Mouse (Mus musculus) gastrocnemius, postnatal 25 days (tissue): ENCODE results near the gene Lsm14b. TPM values are rescaled to one million over a fixed set of nuclear protein-coding genes. Genes with fewer than 3 reads are reported as not detected.

Source experiments
- DNase-seq: peaks from one replicate; pipeline ENCODE4 v3.0.0; 2022
- long read RNA-seq, 2 experiments: library from polyadenylated mRNA; stranded (forward); transcript quantifications; one replicate each; pipeline ENCODE4 v2.0.0; 2021
- total RNA-seq, 2 experiments: library from RNA; stranded (reverse); gene quantifications; 1 replicate in 1 of 2; 2 replicates in 1 of 2; pipeline ENCODE4 v1.2.3; 2021

Lsm14b gene
- 10 to 100 TPM; 39.7 to 43.9 TPM for total RNA-seq
- long read RNA-seq, experiment 1, partial matches to known transcripts: 0 of 8 reads
- long read RNA-seq, experiment 1, other reads (novel, unspliced or antisense): 8 of 8 reads
- long read RNA-seq, experiment 2, partial matches to known transcripts: 0 of 4 reads
- long read RNA-seq, experiment 2, other reads (novel, unspliced or antisense): 4 of 4 reads

DNA sequence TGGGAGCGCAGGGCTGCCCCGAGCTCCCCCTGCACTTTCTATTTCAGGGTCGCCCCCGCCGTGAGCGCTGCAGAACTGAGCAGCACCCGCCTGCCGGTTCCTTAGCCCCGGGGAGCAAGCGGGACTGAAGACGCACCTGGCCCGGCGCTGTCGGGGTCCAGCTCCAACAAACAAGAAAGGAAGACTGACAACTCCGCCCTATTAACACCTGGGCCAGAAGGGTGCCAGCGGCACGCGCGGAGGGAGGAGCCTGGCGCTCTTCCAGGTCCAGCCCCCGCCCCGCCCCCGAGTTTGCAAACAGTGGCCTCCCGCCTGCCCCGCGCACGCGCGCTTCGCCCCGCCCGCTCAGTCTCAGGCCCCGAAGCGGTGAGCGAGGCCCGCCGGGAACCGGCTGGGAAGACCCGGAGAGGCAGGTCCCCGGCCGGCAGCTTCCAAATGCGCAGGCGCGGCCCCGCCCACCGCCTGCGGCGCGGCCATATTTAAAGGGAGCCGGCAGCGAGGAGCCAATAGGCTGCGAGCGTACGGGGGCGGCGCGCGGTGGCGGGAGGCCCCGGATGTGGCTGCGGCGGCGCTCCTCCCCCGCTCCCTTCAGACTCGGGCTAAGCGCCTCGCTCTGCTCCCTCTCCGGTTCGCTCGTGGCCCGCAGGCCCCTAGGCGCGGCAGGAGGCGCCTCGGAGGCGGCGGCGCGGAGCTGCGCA is at the start of gene Lsm14b:
Gene Lsm14b, plus strand, starts transcription at position 587 of the 698 bp plus-strand sequence.
- peak; percentile 100 for DNase-seq

DNA sequence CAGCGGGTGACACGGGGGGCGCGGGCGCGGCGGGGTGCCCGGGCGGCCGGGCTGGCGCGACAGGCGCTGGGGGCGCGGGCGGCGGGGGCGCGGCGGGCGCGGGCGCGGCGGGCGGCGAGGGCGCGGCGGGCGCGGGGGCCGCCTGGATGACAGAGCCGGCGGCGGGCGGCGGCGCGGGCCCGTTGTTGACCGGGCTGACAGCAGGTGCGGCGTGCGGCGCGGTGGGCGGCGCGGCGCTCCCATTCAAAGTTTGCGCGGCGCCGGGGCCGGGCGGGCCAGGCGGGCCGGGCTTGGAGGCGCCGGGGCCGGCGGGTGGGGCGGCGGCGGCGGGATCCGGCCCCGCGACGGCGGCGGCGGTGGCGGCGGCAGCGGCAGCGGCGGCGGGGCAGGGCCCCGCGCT is 48.9 kb upstream of the Lsm14b start:
- peak; percentile 7 for DNase-seq

DNA sequence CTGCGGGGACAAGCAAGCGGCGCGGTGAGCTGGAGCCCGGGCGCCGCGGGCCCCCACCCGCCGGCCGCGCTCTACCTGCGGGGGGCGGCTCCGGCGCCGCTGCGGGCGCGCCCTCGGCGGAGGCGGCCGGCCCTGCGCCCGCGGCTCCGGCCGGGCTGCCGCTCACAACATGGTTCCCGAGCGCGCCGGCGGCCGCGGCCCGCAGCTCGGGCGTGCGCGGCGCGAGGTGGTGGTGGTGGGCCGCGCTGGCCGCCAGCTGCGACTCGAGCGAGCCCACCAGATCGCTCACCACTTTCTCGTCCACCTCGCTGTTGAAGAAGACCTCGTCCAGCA is 48.5 kb upstream of the Lsm14b start:
- no peak for DNase-seq

DNA sequence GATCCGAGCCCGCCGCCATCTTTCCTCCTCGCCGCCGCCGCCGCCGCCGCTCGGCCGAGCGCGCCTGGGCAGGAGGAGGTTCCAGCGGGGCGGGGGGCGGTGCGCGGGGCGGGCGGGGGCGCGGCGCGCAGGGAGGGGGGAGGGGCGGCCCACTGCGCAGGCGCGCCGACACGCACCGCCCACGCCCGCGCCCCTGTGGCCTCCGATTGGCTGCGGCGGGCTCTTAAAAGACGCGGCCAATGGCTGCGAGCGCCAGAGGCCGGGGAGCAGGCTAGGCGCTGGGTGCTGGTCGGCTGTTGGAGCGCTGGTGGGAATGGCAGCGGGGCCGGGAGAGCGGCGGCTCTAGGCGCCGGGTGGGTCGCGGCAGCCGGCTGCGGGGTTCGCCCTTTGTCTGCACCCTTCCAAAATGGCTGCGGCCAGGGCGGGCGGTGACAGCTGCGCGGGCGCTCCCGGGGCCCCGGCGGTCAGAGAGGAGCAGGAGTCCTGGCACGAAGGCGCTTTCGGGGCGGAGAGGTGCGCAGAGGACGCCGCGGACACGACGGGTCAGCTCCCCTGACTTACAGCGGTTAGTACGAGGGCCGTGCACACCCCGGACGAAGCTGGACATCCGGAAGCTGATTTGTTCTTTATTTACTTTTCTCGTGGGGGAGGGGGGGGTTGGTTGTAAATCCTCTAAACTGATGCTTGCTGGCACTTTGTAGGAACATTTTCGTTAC is 48.0 kb upstream of the Lsm14b start, which contains the start of gene Taf4:
Gene Taf4, minus strand, starts transcription at position 19 of the 716 bp plus-strand sequence.
- DNase-seq: peak; percentile 90

DNA sequence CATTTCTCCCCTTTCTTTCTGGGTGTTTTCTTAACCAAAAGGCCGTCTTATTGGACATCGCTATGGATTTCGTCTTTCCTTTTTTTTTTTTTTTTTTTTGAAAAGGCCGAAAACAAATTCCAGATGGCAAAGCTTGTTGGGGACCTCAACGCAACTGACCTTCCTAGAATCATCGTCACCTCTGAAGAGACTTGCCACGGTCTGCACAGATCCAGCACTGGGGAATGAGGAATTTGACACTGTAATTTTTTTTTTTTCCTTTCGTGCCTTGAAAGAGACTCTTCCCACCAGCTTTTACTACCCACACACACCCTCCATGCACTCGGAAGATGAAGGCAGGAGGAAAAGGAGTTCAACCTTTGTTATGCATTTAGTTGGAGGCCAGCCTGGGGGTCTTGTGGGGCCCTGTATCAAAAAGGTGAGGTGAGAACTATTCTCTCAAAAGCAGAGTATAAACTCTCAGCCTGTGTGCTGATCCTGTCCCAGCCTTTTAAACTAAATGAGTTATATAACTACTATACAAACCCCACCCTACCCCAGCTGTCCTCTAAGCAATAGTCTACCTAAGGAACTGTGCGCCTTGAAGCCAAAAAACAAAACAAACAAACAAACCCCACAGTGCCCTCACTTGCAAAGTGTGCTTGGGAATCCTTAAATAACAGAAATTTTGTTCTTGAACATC is 47.3 kb upstream of the Lsm14b start:
- peak; percentile 4 for DNase-seq

DNA sequence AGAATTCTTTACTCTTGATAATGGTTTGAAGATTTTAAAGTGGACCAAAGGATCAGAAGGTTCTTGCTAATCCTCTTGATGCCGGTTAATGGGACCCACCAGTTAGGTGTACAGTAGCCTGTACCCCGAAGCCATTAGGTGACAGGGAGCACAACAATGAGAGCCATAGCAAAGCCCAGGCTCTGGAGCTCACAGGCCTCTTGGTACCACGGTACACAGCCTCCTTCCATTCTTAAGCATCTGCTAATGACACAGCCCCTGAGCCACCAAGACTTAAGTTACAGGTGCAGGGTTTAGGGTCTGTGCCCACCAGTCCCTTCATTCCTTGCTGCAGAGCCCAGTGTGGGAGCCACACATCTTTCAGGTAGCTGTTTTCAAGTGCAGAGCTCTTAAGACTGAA is 46.5 kb upstream of the Lsm14b start:
- DNase-seq: peak; percentile 2

DNA sequence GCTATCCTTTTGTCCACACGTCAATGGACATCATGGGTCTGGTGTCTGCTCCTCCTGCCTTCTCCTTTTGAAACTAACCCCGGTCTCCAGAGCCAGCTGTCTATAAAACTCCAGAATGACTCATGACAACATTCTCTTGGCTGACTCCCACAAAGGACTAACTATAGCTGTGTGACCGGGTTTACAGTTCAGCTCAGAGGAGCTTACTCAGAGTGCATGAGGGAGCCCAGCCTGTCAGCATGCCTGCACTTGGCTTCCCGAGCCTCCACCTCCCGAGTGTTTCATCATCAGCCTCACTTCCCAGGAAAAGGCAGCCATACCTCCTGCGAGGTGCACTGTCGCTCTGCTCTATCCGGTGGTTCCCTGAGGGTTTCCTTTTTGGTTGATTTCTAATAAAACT is 45.0 kb upstream of the Lsm14b start:
- peak; percentile 64 for DNase-seq

DNA sequence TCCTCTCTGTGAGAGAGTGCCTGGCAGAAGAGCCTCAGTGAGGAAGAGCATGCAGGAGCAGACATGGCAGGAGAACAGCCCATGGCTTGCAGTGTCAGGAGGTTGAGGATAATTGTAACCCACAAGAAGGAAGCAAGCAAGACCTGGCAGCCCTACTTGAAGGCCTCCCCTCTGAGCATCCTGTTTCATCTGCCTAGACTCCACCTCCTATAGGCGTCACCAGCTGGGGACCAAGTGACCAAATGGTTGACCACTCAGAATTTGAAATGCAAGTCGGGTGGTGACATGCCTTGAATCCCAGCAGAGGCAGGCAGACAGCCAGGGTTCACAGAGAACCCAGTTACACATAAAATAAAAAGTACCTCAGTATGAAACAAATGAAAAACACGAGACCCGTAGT is 44.2 kb upstream of the Lsm14b start:
- DNase-seq: peak; percentile 4

DNA sequence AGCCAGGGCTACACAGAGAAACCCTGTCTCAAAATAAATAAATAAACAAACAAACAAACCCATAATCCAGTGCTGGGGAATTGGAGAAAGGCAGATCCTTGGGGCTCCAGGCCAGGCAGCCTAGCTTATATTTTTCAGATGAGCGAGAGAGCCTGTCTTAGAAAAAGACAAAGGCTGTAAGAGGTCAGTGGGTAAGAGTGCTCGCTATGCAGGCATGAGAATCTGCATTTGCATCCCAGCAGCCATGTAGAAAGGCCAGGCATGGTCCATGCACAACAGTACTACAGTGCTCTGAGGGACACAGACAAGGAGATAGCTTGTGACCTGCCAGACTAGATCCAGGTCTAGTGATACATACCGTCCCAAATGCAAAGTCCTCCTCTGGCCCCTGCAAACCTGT is 42.1 kb upstream of the Lsm14b start:
- peak; percentile 2 for DNase-seq

DNA sequence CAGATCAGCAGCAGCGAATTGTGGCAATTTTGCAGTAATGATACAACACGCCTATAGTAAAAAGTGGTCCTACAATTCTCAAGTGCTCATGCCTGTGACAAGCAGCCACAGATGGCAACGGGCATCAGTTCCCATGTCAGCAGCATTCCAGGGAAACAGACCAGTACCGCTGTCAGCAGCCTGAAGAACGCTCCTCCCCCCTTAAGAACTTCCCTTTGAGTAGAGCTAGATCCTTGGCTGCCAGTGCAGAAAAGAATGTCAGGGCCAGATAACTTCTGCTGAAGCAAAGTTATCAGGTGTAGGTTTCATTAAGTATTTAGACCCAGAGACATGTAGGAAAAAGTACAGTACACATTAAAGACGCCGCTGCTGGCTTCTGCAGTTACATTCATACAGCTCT is 40.0 kb upstream of the Lsm14b start:
- no peak for DNase-seq

DNA sequence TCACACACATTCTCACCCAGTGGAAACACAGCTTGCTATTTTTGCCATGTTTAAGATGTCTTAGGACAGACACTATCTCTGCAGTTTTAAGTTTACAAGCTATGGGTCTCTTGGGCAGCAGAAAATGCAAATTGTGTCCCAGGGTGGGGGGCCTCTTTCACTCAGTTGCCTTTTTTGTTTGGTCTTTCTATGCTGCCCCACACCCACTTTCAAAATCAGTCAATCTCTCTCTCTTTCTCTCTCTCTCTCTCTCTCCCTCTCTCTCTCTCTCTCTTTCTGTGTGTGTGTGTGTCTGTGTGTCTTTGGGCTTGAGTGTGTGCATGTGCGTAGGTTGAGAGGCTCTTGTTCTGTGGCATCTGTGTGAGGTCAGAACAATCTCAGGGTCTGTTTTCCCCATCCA is 39.1 kb upstream of the Lsm14b start:
- DNase-seq: no peak

DNA sequence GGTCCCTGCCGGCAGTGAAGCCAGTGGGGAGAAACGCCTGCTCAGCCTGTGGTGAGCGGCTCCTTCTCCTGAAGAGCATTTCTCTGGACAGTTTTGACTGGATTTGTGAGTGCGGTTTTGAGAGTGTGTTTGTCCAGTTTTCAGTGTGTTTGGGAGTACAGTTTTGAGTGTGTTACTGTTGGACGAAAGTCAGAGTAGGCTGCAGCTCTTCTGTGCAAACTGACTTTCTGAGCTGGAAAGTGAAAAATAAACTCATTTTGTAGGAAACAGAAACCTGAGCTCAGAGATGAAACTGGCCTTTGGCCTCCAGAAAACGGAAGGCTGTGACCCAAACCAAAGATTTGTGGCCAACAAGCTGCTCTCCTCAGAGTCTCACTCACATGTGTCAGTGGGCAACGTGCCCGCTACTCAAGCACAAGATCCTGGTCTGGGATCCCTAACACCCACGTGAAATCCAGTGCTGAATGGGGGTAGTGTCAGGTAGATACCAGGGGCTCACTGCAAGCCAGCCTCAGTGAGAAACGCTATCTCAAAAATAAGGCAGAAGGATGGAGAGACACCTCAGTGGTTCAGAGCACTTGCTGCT is 38.3 kb upstream of the Lsm14b start:
- no peak for DNase-seq

DNA sequence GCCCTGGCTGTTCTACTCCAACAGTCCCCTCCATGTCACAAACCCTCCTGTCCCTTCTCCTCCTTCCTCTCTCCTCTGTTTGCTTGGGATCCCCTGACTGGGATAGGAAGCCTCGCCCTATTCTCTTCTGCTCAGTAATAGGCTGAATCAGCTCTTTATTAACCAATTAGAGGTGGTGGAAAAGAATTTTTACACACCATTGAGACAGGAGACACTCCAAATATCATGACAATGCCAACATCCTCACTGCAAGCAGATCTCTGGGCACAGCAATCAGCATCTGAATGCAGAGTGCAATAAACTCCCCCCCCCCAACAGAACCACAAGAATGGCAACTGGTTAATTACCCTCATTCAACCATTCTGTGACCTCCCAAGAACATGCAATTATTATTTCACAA is 35.7 kb upstream of the Lsm14b start:
- DNase-seq: no peak

DNA sequence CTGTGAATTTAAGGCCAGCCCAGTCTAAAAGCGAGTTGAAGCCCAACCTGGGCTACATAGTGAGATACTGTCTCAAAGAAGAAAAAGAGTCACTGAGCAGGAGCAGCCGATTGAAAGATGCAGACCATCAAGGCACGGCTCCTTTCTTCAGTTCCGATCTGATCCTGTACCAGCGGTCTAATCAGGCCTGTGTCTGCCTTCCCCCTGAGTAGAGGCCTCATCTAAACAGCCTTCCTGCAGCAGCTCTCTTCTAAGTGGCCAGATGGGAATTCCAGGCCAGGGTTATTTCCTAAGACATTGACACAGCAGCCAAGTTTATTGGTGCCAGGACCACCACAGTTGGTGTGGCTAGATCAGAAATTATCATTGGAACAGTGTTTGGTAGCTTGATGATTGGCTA is 31.7 kb upstream of the Lsm14b start:
- peak; percentile 0 for DNase-seq

DNA sequence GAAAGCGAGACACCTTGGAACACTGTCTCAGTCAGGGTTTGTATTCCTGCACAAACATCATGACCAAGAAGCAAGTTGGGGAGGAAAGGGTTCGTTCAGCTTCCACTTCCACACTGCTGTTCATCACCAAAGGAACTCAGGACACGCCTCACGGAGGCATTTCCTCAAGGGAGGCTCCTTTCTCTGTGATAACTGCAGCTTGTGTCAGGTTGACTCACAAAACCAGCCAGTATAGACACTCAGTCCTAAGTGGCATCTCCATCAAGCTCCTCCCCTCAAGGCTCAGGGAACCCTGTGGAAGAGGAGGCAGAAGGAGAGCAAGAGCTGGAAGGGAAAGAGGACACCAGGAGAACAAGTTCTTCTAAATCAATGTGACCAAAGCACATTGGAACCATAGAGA is 26.4 kb upstream of the Lsm14b start:
- DNase-seq: peak; percentile 1

DNA sequence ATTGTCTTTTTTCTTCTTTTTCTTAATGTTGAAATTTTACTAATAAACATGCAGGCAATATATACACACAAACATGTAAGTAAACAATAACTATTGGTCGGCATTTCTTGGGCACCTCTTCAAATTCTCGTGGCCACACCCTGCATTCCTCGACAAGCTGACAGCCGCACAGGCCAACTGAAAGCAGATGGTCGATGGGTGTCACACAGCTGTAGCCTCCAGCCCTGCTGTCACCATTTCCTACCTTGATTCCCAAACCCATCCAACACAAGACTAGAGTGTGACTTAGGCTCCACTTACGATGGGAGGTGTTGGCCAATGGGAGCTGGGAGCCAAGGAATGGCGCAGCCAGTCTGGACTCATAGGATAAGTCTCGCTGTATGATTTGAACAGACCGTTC is 23.2 kb upstream of the Lsm14b start:
- DNase-seq: peak; percentile 2

DNA sequence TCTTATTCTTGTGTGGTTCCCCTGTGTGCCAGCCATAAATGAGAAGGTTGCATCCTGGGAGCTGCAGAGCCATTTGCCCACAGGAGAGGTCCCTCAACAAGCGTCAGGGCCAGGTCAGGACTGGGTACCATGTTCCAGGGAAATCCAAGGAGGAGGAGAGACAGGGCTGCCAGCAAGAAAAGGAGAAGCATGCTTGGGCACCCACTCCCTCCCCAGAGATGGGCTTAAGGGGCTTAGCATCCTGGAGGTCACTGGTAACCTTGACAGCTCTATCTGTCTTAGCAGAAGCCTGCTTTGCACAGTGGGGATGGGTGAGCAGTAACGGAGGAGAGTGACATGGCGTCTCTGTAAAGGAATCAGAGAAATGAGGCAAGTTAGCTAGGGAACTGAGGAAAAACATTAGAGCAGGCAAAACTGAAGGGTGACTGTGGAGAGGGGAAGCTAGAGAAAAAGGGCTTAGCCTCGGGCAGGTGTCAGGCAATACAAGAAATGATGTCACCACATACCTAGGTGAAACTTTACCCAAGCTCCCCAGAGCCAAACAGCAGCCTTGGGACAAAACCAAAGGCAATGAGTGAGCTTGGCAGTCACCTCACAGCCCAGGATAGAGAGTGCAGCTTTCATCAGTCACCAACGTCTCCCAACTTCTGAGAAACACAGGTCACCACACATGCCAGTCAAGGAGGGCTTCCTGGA is 19.0 kb upstream of the Lsm14b start:
- peak; percentile 12 for DNase-seq

DNA sequence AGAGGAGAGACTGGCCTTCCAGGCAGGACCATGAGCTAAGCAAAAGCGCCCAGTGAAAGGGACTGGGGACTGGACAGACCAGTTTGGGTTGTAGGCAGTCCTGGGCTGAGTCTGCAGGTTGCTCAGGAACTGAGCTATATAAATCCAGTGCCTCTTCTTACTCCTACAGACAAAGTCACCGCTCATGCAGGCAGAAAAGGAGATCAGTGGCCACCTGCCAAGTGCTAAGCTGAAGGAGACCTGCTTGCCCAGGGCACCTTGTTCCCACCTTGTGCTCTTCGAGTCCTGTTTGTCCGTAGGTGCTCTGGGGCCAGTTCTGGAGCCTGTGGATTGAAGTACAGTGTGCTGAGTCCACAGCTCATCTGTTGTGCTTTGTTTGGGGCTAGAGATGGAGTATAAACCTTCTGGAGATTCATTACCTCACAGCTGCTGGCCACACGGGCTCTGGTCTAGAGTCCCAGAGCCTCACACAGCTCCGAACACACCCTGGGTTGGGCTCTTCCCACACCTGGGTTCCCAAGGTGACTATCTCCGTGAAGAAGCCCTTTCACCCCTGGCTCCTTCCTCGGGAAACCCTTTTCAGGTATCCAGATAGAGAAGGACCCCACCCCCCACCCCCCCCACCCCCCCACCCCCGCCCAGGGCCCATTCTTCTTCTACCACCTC is 18.3 kb upstream of the Lsm14b start:
- DNase-seq: peak; percentile 3

DNA sequence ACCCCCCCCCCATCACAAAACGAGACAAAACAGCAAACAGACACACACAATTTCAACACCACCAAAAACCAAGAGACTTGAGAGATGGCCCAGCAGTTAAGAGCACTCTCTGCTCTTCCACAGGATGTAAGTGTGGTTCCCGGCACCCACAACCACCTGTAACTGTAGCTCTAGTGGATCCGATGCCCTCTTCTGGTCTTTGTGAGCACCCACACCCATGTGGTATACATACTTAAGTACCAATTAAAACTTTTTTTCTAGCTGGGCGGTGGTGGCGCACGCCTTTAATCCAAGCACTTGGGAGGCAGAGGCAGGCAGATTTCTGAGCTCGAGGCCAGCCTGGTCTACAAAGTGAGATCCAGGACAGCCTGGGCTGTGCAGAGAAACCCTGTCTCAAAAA is 14.1 kb upstream of the Lsm14b start:
- DNase-seq: peak; percentile 0

DNA sequence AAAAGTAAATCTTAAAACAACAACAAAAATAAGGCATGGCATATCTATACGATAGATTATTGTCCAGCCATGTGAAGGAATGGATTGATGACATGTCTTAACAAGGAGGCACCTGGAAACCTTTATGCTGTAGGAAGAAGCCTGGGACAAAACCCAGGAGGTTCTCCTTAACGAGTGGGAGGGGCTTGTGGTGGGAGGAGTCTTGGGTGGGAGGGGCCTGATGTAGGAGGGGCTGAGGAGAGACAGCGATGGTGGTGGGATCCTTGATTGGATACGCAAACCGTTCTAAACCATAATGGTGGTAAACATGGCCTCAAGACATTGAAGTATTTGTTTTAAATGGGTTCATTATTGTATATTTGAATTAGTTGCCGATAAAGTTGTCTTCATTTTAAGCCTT is 13.4 kb upstream of the Lsm14b start:
- DNase-seq: no peak

DNA sequence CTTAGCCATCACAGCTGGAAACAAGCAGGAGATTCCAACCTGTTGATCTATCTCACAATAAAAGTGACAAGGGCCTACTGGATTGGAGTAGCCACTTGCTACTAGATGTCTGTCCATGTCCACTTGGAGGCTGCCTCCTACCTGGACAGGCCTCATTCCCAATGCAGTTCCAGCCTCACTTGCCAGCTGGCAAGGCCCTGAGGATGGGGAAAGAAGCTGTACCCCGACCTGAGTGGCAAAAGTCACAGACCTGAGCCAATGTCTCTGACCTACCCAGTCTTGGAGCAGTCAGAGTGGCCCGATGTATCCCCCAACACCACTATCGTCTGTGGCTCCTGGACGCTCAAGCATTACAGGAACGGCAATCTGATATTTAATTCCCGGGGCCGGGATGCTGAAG is 11.1 kb upstream of the Lsm14b start:
- DNase-seq: peak; percentile 1
